Mouse (Mus musculus) cerebellum, adult 2 months (tissue): Measurements from ENCODE around the gene Sez6l.

ENCODE experiments used
- CTCF ChIP-seq: fragments of 200-500 bp; IDR thresholded peaks from 2 replicates; pipeline ENCODE4 v1.5.1; 2011; ENCODE audit warnings: low read depth, mild to moderate bottlenecking, control low read depth, low read length, moderate library complexity, borderline replicate concordance; ENCODE audit not compliant: insufficient read depth
- POLR2A ChIP-seq: fragments of 200-500 bp; IDR thresholded peaks from 2 replicates; pipeline ENCODE4 v1.6.1; 2011; ENCODE audit warnings: low read length, control low read depth, borderline replicate concordance; ENCODE audit not compliant: insufficient read depth

DNA sequence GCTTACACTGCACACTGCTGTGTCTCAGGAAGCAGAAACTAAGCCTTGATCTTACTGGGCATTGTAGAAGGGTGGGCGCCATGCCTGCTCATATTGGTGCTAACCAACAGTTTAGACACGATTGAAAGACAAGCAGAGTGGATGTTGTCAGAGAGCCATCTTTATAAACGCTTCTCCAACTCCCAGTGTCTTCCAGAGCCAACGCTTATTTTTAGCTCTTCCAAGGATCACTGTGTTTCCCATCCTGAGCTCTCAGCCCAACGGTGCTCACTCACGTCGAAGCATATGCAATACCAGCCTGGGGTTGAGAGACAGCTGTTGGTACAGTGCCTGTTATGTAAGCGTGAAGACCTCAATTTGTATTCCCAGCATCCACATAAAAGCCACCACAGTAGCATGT lies 66.6 kb downstream of the Sez6l start:
- TF ChIP-seq CTCF = no peak
- no peak for TF ChIP-seq POLR2A
